Mouse (Mus musculus): ENCODE measurements around the gene Camta1. TPM values are rescaled to one million over a fixed set of nuclear protein-coding genes. Genes with fewer than 3 reads are reported as not detected.

Camta1 gene
- polyA plus RNA-seq, 1 experiment: 13.4 TPM

DNA sequence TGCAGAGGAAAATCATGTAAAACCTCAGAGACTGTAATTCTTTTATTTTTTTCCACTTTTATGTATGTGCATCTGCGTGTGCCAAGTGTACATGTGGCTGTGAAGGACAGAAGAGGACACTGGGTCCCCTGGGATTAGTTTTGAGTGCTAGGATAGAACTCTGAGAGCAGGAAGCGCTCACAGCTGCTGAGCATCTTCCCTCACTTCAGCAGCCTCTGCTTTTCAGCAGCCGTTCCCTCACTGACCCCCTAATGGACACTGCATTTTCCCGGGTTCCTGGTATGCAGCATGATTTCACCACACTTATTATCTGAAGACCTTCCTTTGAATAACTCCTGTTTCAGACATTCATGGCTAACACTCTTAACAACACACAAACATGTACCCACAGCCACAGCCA lies 93.9 kb downstream of the Camta1 start:
- peaks cover 33% of the 10 kb centered on the region for H3K36me3 ChIP-seq (replicated peaks; ENCODE audit: low read length)
- H3K27me3 ChIP-seq (replicated peaks): no peaks in the 10 kb centered on the region
- TF ChIP-seq FLI1 (IDR thresholded peaks at IDR 0.05; ENCODE audit: low read length) (no peak), GATA1 (IDR thresholded peaks at IDR 0.05; ENCODE audit: borderline replicate concordance, low read length) (no peak)
- H3K4me3 ChIP-seq (replicated peaks): no peak overlapping the region
- no peaks in the 10 kb centered on the region for H3K9me3 ChIP-seq
- peaks cover 2% of the 10 kb centered on the region; the same call in 1 of the 2 replicates for H3K4me1 ChIP-seq

DNA sequence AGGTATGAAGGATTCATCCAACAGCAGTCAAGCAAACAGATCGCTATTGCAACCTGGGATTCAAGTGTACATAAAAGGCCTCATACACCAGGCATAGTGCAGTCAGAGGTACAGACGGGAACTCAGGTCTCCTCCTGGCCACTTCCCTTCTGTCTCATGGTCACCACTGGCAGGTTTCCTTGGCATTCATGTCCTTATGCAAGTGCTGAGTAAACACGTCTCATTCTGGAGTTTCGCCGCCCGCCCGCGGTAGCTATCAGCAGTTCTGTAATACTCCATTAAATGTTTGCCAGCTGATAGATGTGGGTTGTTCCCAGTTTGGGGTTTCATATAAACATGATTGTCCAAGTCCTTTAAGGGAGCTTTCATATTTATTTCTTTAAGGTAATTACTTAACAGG lies 94.3 kb downstream of the Camta1 start:
- Histone ChIP-seq H3K4me3 (replicated peaks) (no peak overlapping the region), H3K9me3 (no peaks in the 10 kb centered on the region), H3K27me3 (replicated peaks) (no peaks in the 10 kb centered on the region), H3K4me1 (peaks cover 2% of the 10 kb centered on the region; the same call in 1 of the 2 replicates), H3K36me3 (replicated peaks; ENCODE audit: low read length) (peaks cover 38% of the 10 kb centered on the region)
- TF ChIP-seq GATA1 (IDR thresholded peaks at IDR 0.05; ENCODE audit: borderline replicate concordance, low read length) (no peak), FLI1 (IDR thresholded peaks at IDR 0.05; ENCODE audit: low read length) (no peak)

DNA sequence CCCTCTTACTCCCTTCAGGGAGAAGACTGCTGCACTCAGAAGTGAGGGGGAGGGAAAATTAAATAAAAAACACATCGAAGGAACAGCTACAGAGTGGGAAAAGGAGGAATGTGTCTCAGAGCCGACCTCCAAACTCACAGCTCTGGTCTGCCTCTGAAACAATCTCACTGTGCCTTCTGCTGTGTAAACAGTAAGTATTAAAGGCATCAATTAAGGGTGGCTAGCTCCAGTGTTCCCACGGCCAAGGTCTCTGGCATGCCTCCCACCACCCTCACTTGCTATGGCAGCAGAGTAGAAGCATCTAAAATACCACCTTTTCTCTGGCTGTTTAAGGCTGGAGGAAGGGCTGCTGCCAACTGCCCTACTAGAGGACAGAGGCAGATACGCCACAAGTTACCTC lies 96.3 kb downstream of the Camta1 start:
- Histone ChIP-seq H3K9me3 (no peaks in the 10 kb centered on the region), H3K4me1 (peaks cover 2% of the 10 kb centered on the region; the same call in 1 of the 2 replicates), H3K4me3 (replicated peaks) (no peak overlapping the region), H3K27me3 (replicated peaks) (no peaks in the 10 kb centered on the region), H3K36me3 (replicated peaks; ENCODE audit: low read length) (peaks cover 36% of the 10 kb centered on the region)
- no peak for TF ChIP-seq GATA1 (IDR thresholded peaks at IDR 0.05; ENCODE audit: borderline replicate concordance, low read length)
- no peak for TF ChIP-seq FLI1 (IDR thresholded peaks at IDR 0.05; ENCODE audit: low read length)

DNA sequence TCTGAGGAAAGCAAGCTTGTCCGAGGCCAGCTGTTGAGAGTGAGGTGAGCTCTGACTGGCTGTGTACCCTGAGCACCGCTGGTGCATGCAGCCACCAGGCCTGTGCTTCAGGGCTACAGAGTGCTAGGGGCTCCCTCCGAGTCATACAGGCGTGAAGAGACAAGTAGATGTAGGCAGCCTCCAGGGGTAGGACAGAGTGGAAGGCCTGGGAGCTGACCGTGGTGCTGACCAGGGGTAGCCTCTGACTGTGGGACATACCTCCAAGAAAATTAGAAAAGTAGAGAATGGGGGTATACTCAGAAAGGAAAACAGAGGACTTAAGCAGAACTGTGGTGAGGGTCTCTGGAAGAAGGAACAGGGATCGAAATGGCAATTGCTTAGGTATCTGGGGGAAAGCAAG lies 97.7 kb downstream of the Camta1 start:
- no peak for TF ChIP-seq FLI1 (IDR thresholded peaks at IDR 0.05; ENCODE audit: low read length)
- no peak for TF ChIP-seq GATA1 (IDR thresholded peaks at IDR 0.05; ENCODE audit: borderline replicate concordance, low read length)
- no peaks in the 10 kb centered on the region for H3K27me3 ChIP-seq (replicated peaks)
- H3K36me3 ChIP-seq (replicated peaks; ENCODE audit: low read length): peaks cover 30% of the 10 kb centered on the region
- H3K4me1 ChIP-seq: peaks cover 2% of the 10 kb centered on the region; the same call in 1 of the 2 replicates
- H3K4me3 ChIP-seq (replicated peaks): no peak overlapping the region
- no peaks in the 10 kb centered on the region for H3K9me3 ChIP-seq

DNA sequence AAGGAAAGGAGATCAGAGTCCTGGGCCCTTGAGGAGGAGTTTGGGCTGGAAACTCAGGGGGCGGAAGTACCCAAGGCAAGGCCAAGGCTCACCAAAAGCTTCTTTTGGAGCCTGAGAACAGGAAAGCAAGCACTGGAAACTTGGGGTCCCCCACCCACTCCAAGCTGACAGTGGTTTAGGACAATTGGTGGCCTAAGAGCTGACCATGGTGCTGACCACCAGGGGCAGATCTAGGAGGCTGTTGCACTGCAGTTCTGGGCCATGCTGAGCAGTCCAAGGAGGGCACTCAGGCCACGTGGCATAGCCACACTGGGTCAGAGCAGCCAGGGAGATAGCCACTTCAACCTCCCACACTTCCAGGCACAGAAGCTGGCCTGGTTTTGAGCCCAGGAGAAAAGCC lies 102.6 kb downstream of the Camta1 start:
- no peaks in the 10 kb centered on the region; the same call in 1 of the 2 replicates for H3K4me1 ChIP-seq
- TF ChIP-seq GATA1 (IDR thresholded peaks at IDR 0.05; ENCODE audit: borderline replicate concordance, low read length) (no peak), FLI1 (IDR thresholded peaks at IDR 0.05; ENCODE audit: low read length) (no peak)
- no peaks in the 10 kb centered on the region for H3K27me3 ChIP-seq (replicated peaks)
- H3K9me3 ChIP-seq: no peaks in the 10 kb centered on the region
- H3K36me3 ChIP-seq (replicated peaks; ENCODE audit: low read length): peaks cover 28% of the 10 kb centered on the region
- no peak overlapping the region for H3K4me3 ChIP-seq (replicated peaks)

DNA sequence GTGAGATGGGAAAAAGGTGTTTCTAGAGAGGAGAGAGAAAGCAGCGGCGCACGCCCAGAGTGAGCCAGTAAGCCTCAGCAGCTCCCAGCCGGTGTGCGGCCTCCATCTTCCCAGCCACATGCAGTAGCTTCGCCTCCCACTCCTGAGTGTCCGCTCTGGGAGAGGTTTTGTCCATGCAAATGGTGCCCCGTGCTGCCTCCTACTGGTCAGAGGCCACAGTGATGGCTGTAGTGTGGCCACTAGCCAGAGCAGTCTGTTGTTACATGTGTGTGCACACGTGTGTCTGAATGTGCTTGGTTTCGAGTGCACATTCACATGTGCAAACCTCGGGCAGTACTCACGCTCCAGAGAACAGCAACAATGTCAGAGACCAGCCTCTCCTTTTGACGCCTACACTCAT lies 103.3 kb downstream of the Camta1 start:
- no peaks in the 10 kb centered on the region; the same call in 1 of the 2 replicates for H3K4me1 ChIP-seq
- H3K9me3 ChIP-seq: no peaks in the 10 kb centered on the region
- H3K4me3 ChIP-seq (replicated peaks): no peak overlapping the region
- TF ChIP-seq GATA1 (IDR thresholded peaks at IDR 0.05; ENCODE audit: borderline replicate concordance, low read length): no peak
- TF ChIP-seq FLI1 (IDR thresholded peaks at IDR 0.05; ENCODE audit: low read length): no peak
- H3K36me3 ChIP-seq (replicated peaks; ENCODE audit: low read length): peaks cover 23% of the 10 kb centered on the region
- no peaks in the 10 kb centered on the region for H3K27me3 ChIP-seq (replicated peaks)

DNA sequence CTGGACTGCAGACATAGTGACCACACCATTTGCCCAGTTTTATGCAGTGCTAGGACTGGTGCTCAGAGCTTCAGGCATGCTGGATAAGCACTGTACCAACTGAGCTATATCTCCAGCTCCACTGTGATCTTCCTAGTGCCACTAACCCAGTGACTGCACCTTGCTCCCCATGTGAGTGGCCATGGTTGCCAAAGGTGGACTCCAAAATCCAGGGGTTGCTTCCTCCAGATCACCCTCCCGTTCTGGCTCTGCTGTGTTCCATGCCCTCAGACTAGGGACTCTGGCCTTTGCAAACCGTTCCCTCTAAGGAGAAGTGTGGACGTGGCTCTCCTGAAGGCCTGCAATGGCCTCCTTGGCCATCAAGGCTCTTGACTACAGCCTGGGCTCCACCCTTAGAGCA lies 104.4 kb downstream of the Camta1 start:
- no peaks in the 10 kb centered on the region for H3K27me3 ChIP-seq (replicated peaks)
- H3K4me3 ChIP-seq (replicated peaks): no peak overlapping the region
- H3K4me1 ChIP-seq: peaks cover 6% of the 10 kb centered on the region; the same call in 1 of the 2 replicates
- peaks cover 17% of the 10 kb centered on the region for H3K36me3 ChIP-seq (replicated peaks; ENCODE audit: low read length)
- TF ChIP-seq GATA1 (IDR thresholded peaks at IDR 0.05; ENCODE audit: borderline replicate concordance, low read length) (no peak), FLI1 (IDR thresholded peaks at IDR 0.05; ENCODE audit: low read length) (no peak)
- H3K9me3 ChIP-seq: no peaks in the 10 kb centered on the region

DNA sequence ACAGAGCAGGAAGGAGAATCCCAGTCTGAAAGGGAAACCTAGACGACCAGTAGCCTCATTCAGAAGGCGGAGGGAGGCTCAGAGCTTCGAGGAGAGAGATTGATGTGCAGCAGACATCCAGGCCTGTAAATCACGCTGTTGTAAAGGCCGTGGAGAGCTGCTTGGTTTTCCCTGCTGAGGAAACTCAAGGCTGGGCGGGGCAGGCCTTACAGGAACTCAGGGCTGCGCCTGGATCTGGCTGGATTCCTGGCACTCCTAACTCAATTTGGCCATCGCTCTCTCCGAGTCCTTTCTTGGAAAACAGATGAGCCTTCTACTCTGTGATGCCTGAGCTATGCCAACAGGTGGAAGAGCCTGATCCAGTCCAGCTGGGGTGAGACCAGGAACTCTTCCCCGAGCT lies 105.3 kb downstream of the Camta1 start:
- no peaks in the 10 kb centered on the region for H3K9me3 ChIP-seq
- H3K27me3 ChIP-seq (replicated peaks): no peaks in the 10 kb centered on the region
- peaks cover 14% of the 10 kb centered on the region for H3K4me1 ChIP-seq
- no peak overlapping the region for H3K4me3 ChIP-seq (replicated peaks)
- peaks cover 13% of the 10 kb centered on the region for H3K36me3 ChIP-seq (replicated peaks; ENCODE audit: low read length)
- TF ChIP-seq FLI1 (IDR thresholded peaks at IDR 0.05; ENCODE audit: low read length) (no peak), GATA1 (IDR thresholded peaks at IDR 0.05; ENCODE audit: borderline replicate concordance, low read length) (no peak)

DNA sequence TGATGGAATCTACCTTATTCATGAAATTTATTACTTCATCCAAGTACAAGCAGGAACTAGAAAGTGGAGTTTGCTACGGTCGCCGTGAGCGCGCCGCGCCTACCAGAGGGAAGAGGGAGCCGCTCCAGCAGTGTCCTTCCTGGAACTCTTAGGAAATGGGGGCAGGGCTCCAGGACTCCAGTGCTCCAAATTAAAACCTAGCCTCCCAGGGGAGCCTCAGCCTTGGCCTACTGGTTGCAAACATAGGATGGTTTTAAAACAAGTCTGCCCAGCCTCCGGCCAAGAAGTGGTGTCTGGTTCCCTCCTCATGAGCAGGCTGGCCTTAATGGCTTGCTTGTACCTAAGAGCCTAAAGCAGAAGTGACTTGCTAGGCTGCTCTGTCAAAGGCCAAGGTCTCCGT lies 108.4 kb downstream of the Camta1 start:
- Histone ChIP-seq H3K9me3 (0 out of 2 replicates have a peak, but pooled peaks cover 5% of the 10 kb centered on the region), H3K4me1 (peaks cover 24% of the 10 kb centered on the region), H3K27me3 (replicated peaks) (no peaks in the 10 kb centered on the region), H3K4me3 (replicated peaks) (no peak overlapping the region), H3K36me3 (replicated peaks; ENCODE audit: low read length) (peaks cover 5% of the 10 kb centered on the region)
- TF ChIP-seq FLI1 (IDR thresholded peaks at IDR 0.05; ENCODE audit: low read length) (no peak), GATA1 (IDR thresholded peaks at IDR 0.05; ENCODE audit: borderline replicate concordance, low read length) (no peak)

DNA sequence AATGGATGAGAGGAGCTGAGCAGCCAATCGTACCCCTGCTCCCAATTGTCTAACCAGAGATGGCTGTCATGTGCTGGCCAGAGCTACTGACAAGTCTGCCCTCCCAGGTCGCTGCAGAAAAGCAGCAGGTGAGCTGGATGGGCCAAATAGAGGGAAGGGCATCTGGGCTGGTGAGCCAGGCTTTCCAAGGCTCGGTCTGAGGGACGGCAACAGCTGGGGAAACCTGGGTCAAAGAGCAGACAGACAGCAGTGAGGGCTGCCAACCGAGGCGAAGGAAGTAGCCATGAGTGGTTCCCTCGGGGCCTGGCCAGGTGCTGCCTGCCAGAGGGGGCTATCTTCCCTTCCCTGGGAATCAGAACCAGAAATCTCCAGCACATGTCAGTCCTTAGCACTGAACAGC lies 109.1 kb downstream of the Camta1 start:
- Histone ChIP-seq H3K9me3 (0 out of 2 replicates have a peak, but pooled peaks cover 5% of the 10 kb centered on the region), H3K36me3 (replicated peaks; ENCODE audit: low read length) (peaks cover 2% of the 10 kb centered on the region)

More for the DNA sequence above, 109.1 kb downstream of the Camta1 start:
- TF ChIP-seq GATA1 (IDR thresholded peaks at IDR 0.05; ENCODE audit: borderline replicate concordance, low read length) (no peak), FLI1 (IDR thresholded peaks at IDR 0.05; ENCODE audit: low read length) (no peak)
- Histone ChIP-seq H3K27me3 (replicated peaks) (no peaks in the 10 kb centered on the region), H3K4me1 (peaks cover 31% of the 10 kb centered on the region), H3K4me3 (replicated peaks) (no peak overlapping the region)
